Mouse (Mus musculus) gonadal fat pad, adult 2 months (tissue): Measurements from ENCODE around the gene 6430571L13Rik. TPM values are rescaled to one million over a fixed set of nuclear protein-coding genes. Genes with fewer than 3 reads are reported as not detected.

ENCODE experiments used
- DNase-seq: peaks from one replicate; pipeline ENCODE4 v3.0.0-alpha.2; 2012; ENCODE audit warnings: low read depth
- polyA plus RNA-seq: library from polyadenylated mRNA; depleted of rRNA; stranded (reverse); fragments of >200 nt; gene quantifications from 2 replicates; pipeline ENCODE4 v1.2.3, GENCODE M21; 2012; rRNA removed

The 6430571L13Rik gene
- polyA plus RNA-seq, 1 experiment = 0.61 TPM

DNA sequence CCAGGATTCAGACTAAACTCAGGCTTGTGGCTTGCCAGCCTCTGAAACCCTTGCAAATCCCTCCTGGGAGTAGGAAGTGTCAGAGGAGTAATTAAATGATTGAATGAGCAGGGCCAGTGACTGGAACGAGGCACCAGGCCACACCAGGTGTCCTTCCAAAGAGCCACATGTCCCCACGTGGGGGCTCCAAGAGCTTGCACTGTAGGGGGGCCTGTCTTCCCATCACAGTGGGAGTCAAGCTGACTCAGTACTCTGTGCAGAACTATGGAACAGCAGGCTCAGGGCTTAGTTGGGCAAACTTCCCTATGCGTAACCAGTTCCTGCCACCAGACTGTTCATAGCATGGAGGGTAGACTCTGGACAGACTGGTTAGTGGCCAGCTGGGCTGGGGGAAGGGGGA is 44.0 kb downstream of the 6430571L13Rik start:
- DNase-seq = no peak

DNA sequence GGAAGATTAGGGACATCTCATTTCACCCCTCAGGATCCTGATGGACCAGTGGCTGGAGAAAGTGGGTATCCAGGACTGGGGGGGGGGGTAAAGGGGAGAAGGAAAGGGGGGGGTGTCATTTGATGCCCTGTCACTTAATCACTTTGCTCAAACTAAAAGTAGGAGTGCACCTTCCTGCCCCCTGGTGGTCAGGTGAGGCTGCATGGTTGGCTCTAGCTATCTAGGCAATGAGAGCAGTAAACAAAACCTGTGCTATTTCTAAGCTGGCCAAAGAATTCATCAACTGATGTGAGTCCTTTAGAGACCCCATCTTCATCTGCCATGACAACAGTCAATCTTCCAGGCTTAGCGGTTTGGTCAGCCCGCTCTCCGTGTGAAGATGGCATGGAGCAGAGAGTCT is 46.3 kb downstream of the 6430571L13Rik start:
- no peak for DNase-seq

DNA sequence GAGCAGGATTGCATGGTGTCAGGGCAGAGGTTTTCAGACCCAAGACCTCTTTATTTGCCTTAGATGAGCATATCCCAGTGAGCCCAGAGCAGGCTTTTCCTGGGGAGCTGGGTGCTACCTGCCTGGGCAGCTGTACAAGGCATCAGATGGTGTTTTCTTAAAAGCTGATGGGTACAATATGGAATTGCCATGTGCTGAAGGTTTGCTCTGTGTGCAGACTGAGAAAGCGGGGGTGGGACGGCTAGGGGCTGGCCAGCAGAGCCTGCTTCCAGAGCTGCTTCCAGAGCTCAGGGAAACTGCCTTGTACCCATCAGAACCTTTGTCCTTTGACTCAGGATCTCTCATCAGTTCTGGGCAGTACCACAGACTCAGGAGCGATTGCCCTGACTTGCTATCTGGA is 47.3 kb downstream of the 6430571L13Rik start:
- no peak for DNase-seq

DNA sequence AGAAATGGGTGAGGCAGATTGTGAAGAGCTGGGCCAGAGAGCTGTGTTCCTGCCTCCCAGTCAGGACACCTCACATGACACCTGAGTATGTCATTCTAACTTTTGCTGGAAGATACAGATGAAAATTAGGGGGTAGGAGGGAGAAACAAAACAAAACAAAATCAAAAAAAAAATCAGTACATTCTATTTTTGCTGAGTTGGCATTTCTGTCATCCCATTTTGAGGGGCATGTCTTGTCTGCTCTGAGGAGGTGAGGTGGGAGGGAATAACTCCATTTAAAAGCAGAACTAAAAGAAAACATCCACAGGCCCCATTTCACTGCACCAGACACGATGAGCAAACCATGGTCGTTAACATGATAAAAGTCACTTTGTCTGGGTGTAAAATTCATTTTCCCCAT is 47.9 kb downstream of the 6430571L13Rik start:
- DNase-seq = no peak

DNA sequence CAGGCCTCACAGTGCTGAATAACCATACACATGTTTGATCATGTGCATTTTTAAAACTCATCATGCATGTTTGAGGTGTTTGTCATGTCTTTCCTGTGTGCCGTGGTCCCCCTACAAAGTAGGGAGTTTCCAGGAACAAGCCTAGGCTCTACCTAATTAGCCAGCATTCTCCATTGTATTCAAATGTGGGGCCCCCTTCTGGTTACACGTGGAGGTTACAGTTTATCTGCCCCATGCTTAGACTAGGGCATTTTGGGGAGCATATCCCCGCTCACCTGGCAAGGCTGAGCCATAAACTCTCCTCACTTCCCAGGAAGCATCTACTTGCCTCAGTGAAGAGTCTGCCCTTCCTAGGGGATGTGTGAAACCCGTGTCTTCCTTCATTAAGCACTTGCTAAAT is 56.0 kb downstream of the 6430571L13Rik start:
- no peak for DNase-seq

DNA sequence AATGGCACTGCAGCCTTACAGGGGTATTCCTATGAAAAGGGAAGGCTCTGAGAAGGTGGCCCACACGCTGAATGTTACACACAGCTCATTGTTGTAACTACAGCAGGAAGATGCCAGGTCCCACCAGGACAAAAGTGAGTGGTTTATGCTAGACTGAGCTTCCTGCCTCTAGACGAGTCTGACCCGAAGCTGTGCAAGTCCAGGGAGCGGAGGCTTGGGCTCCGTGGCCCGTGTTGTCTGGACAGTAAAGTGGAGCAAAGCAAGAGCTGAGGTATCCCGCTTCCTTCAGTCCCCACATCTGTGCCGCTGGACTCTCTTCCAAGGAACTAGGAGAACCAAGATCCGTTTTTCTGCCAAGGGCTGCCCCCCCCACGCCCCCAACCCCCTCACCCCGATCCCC is 58.6 kb downstream of the 6430571L13Rik start:
- no peak for DNase-seq

DNA sequence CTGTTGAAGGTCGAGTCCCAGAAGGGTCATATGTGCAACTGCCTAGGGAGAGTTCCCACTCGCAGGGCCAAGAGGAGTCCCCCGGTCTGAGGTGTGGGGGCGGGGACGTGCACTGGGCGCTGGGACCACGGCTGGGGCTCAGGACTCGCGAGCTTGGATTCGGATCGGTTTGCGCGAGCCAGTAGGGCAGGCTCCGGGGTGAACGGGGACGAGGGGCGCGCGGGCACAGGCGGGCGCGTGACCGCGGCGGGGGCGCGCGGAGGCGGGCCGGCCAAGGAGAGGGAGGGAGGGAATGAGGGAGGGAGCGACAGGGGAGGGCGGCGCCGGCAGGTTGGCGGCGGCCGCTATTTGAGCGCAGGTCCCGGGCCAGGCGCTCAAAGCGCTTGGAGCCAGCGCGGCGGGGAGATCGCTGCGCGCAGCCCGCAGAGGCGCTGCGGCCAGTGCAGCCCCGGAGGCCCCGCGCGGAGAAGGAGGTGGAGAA is 59.1 kb downstream of the 6430571L13Rik start, which contains the start of gene Cacna2d2:
Cacna2d2 (plus strand) TSS at position 122 of the 481 bp plus-strand sequence.
- DNase-seq = no peak

DNA sequence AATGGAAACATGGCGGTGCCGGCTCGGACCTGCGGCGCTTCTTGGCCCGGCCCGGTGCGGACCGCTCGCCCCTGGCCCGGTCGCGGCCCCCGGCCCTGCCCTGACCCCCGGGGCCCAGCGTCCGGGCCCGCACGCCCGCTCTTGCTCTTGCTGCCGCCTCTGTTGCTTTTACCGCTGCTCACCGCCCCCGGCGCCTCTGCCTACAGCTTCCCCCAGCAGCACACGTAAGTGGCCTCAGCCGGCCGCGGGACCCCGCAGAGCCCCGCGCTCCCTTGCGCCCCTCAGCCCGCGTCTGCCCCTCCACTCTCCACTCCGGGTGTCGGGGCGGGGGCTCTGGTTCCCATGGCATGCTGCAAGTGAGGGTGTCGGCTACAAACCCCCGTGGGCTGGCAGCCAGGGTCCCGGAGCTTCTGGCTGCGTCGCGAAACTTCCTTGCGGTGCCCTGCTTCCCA is 59.7 kb downstream of the 6430571L13Rik start:
- no peak for DNase-seq

DNA sequence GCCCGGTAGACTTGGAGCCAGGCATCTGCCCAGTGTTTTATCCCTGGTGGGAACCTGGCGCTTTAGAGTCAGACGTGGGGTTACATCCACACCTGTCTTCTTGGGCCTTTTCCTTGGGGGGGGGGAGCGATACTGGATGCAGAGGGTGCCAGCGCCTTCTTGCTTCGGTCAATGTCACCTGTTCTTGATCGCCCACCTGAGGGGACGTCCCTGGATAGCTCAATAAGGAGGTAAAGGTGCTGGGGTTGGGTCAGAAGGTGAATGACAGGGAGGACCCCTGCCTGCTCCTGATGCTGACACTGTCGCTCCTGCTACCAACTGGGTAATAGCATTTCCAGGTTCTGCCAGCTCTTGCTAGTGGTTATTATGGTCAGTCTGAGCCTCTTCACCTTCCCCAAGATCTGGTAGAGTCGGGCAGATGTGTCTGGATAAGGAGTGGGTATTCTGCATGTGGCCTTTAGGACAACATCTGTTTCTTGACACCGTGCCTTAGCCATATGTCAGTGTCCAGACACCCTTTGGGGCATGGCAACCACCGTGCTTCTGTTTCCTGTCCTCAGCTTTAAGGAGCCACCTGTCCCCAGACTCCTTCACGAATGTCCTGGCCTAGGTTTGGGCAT is 60.4 kb downstream of the 6430571L13Rik start:
- no peak for DNase-seq

Other genes with a start within 250 kb of the 6430571L13Rik start
- gene Dock3, start 108.7 kb upstream of the 6430571L13Rik start, polyA plus RNA-seq = 0.10 and 1.5 TPM in 2 replicates
- 11.1 and 12.8 TPM in 2 replicates for gene Mapkapk3, start 50.7 kb upstream of the 6430571L13Rik start, polyA plus RNA-seq
- 14.5 and 18.3 TPM in 2 replicates for gene Cish, start 44.6 kb upstream of the 6430571L13Rik start, polyA plus RNA-seq
- 23.0 and 28.6 TPM in 2 replicates for gene Hemk1, start 2.3 kb upstream of the 6430571L13Rik start, polyA plus RNA-seq
- 2.2 TPM in 2 replicates for gene Cacna2d2, start 59.0 kb downstream of the 6430571L13Rik start, polyA plus RNA-seq
- gene Tmem115, start 193.3 kb downstream of the 6430571L13Rik start, polyA plus RNA-seq = 54.1 and 56.0 TPM in 2 replicates
- gene Cyb561d2, start 201.6 kb downstream of the 6430571L13Rik start, polyA plus RNA-seq = 58.2 and 65.4 TPM in 2 replicates
- gene Nprl2, start 201.6 kb downstream of the 6430571L13Rik start, polyA plus RNA-seq = 29.7 and 35.0 TPM in 2 replicates
- 7.9 and 8.4 TPM in 2 replicates for gene Zmynd10, start 206.7 kb downstream of the 6430571L13Rik start, polyA plus RNA-seq
- 30.9 and 36.8 TPM in 2 replicates for gene Rassf1, start 211.0 kb downstream of the 6430571L13Rik start, polyA plus RNA-seq
- gene Tusc2, start 222.7 kb downstream of the 6430571L13Rik start, polyA plus RNA-seq = 54.3 and 59.6 TPM in 2 replicates
- gene Hyal2, start 227.3 kb downstream of the 6430571L13Rik start, polyA plus RNA-seq = 68.6 and 82.6 TPM in 2 replicates
- gene Hyal1, start 236.3 kb downstream of the 6430571L13Rik start, polyA plus RNA-seq = 17.0 and 17.8 TPM in 2 replicates
- 52.7 and 58.7 TPM in 2 replicates for gene Naa80, start 238.3 kb downstream of the 6430571L13Rik start, polyA plus RNA-seq
- gene Hyal3, start 240.2 kb downstream of the 6430571L13Rik start, polyA plus RNA-seq = 2.4 and 2.6 TPM in 2 replicates
- 30.6 and 32.7 TPM in 2 replicates for gene Ifrd2, start 247.0 kb downstream of the 6430571L13Rik start, polyA plus RNA-seq